Mouse (Mus musculus) telencephalon, adult 2 months (tissue): ENCODE results near the gene Gm49318.

Experiments
- DNase-seq: peaks from one replicate; pipeline ENCODE4 v3.0.0-alpha.2; 2011; ENCODE audit warnings: low read depth, low spot score

Gene Gm49318

DNA sequence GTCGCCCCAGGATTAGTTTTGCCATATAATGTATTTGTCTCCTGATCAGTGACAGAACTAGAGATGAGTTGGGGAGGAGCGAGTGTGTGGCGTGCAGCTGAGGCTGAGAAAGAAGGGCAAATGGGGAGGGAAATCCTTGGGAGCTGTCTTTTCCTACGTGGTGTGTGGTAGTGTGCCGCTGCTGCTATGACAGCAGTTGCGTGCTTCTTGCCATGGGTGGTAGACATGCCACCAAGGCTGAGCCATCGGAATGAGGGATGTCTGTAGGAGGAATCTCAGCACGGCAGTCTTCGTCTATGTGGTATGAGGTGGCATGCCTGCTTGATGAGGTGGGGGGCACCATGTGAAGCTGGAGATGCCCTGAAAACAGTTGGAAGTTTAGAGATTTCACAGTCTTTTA is 40.7 kb downstream of the Gm49318 start:
- no peak for DNase-seq

DNA sequence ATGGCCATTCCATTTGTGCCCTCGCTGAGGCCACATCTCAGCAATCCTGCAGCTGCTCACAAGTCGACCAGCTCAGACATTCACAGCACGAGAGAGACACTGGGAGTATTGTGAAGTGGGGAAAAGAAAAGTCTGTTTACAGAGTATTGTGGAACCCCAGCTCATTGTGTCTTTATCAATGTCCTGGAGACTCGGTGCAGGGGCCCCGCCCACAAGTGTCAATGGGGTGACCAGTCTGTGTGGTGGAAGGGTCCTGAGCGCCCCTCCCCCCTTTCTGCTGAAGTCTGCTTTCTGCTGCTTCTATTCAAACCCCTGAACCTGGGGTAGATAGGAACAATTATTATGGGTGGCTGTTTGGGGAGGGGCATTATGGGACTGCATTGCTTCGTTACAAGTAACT is 42.6 kb downstream of the Gm49318 start:
- no peak for DNase-seq

DNA sequence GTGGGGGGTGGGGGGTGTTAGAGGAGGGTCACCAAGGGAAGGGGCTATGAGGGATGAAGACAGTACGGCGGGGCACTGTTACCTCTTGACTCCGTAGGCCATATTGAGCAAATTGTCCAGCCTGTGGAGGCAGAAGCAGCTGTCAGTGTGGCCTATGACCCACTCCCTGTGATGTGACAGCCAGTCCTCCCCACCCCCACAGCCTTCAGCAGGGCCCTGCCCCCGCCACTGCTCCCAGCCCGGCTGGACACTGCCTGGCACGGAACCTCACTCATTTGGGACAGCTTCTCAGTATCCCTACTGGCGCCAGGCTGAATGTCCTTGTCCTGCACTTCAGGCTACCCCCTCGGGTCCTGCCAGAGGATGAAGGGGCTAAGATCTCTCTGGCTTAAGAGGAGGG is 46.5 kb downstream of the Gm49318 start:
- peak; percentile 34 for DNase-seq

DNA sequence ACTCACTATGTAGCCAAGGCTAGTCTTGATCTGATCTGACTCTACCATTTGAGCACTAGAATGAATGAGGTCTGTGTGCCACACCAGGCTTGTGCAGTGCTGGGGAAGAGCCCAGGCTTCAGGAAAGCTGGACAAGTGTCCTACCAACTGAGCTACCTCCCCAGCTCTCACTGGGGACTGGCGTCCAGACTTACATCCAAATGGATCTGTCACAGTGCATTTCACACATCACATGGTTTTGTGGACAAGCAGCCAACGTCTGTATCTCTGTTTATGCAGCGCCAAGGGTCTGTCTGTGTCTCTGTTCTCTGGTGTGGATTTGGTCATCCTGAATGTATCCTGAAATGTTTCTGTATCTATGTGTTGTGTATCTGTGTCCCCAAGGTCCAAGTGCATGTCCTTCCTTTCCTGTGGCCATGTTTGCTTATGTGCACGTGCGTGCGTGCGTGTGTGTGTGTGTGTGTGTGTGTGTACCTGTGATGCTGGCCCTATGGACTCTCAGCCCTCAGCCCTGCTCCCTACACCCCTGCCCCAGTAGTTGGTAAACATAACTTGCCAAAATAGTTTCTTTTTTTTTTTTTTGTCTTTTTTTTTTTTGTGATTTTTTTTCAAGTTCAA is 53.7 kb downstream of the Gm49318 start:
- DNase-seq = no peak

DNA sequence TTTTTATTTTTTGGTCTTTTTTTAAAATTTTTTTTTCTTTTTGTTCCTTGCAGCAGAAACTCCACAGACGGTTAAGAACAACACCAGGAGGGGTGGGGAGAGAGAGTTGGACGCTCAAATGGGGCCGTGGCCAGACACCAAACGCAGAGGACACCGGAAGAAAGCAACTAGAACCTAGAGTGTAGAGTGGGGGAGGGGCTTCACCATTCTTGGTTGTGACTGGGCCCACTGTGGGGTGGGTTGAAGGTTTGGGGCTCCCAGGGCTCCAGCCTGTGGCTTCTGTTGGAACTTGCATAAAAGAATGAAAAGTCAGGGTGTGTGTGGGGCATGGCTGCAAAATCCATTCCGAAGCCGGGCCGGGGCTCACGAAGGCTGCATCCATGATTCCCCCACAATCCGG is 54.8 kb downstream of the Gm49318 start:
- DNase-seq = no peak

DNA sequence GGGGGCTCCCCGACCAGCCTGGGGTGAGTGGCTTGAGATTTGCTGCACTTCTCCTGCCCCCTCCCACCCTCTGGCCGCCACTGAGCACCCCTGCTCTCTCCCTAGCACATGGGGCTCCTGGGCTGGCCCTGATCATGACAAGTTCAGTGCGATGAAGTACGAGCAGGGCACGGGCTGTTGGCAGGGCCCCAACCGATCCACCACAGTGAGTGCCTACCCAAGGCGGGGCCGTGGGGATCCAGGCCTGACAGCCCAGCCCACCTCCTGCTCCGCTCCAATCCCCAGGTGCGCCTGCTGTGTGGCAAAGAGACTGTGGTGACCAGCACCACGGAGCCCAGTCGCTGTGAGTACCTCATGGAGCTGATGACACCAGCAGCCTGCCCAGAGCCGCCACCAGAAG is 58.3 kb downstream of the Gm49318 start:
- DNase-seq = no peak

DNA sequence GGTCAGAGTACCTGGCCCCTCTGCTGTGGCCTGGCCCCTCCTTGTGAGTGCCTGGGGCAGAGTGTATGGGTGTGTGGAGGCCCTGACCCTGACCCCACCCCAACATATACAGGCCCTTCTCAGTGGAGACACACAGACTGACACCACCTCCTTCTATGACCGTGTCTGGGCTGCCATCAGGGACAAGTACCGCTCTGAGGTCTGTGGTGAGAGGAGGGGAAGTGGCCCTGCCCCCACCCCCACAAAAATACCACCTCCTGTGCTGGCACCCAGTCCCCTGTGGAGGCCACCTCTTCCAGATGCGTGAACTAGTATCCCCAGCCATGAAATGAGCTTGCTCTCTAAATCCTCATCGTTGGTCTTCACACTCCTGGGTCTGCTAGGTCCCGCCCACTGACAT is 60.0 kb downstream of the Gm49318 start:
- DNase-seq = no peak

DNA sequence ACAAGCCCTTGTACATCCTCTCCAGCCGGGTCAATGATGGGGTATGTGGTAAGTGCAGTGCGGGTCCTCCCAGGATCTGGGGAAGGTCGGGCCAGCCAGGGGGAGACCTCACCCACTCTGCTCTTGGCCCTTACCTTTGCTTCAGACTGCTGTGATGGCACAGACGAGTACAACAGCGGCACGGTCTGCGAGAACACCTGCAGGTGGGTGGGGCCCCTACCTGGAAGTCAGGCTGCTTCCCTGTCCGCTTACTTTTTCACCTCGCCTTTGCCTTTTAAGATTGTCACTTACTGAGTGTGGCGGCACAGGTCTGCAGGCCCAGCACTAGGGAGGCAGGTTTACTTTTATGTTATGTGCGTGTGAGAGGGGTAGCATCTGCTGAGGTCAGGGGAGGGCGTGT is 66.5 kb downstream of the Gm49318 start:
- no peak for DNase-seq

DNA sequence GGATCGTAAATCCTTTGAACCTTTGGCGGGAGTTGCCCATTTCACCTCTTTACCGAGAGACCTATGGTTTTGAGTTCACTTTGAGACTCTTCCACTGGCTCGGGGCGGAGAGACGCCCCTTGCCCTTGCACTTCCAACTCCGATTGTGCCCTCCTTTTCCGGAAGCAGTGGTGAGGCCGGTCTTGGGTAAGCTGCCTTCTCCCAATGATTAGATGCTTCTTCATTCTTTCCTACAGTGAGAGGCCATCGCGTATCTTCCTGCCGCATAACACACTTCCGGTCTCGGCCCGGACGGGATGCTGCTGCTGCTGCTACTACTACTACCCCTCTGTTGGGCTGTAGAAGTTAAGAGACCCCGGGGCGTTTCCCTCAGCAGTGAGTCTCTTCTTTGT is 67.9 kb downstream of the Gm49318 start:
- DNase-seq = no peak

DNA sequence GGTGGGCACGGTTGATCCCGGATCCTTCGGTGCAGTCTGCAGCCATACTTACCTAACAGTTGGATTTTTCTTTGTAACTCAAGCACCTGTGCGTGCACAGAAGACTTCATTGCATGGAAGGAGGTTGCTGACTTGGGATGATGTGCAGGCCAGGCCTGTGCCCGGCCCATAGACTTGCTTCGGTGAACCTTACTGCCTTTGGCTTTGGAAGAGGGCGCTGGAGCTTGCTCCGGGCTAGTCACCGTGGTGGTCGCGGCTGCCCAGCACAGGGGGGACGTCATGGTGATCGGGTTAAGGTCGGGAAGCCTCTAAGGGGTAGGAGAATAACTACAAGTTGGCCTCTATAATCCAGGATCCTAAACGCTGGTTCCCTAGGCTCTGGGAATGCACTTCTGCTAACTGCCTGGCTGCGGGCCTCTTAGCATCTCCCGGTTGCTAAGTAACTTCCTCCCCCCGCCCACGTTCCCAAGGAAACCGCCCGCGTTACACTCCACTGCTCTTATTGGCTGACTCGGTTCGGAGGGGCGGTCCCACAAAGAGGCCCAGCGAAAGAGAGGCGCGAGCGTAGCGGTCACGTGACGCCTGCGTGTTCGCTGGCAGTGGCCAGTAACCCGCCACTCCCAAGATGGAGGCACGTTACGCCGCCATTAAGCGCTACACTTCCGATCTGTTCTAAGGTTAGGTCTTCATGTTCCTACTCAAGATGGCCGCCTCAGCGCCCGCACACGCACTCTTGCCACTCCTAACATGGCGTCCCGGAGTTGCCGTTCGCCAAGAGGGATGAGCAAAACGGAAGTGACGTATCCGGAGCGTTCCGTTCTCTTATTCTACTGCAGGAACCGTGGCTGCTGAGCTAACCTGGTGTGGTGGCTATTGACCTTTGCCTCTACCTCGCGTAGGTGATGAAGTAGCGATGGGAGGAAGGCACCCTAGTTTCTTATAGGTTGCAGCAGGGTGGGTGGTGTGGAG is 68.6 kb downstream of the Gm49318 start, which contains the start of the genes Ccdc151 and Prkcsh:
Gene Ccdc151 (minus strand): TSS at position 441 of the 969 bp plus-strand sequence.
Gene Prkcsh (plus strand): TSS at position 613 of the 969 bp plus-strand sequence.
- DNase-seq = peak; percentile 100

DNA sequence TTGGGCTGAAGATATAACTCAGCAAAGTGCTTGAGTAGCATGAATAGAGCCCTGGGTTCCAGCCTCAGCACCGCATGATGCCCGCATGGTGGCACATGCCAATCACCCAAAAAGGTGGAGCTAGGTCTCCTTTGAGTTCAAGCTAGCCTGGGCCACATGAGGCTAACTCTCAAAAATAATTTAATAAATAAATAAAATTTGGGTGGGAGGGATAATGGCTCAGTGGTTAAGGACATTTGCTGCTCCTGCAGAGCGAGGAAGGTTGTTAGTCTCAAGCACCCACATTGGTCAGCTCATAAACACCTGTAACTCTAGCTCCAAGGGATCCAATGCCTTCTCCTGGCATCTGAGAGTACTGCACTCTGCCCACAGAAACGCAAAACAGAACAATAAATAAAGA is 69.4 kb downstream of the Gm49318 start:
- no peak for DNase-seq

DNA sequence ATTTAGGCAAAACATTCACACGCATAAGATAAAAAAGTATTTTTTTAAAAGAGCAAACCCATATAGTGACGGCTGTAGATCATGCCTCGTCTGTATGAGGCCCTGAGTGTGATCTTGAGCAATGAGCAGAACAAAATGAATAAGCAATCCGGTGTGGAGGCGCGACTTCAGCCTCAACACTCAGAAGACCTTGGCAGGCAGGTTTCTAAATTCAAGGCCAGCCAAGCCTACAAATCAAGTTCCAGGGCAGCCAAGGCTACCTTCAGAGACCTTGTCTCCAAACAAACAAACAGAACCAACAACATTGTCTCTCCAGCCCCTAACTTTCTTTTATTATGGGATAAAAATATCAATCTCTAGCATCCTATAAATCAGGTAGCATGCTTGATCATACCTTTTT is 70.8 kb downstream of the Gm49318 start:
- no peak for DNase-seq

DNA sequence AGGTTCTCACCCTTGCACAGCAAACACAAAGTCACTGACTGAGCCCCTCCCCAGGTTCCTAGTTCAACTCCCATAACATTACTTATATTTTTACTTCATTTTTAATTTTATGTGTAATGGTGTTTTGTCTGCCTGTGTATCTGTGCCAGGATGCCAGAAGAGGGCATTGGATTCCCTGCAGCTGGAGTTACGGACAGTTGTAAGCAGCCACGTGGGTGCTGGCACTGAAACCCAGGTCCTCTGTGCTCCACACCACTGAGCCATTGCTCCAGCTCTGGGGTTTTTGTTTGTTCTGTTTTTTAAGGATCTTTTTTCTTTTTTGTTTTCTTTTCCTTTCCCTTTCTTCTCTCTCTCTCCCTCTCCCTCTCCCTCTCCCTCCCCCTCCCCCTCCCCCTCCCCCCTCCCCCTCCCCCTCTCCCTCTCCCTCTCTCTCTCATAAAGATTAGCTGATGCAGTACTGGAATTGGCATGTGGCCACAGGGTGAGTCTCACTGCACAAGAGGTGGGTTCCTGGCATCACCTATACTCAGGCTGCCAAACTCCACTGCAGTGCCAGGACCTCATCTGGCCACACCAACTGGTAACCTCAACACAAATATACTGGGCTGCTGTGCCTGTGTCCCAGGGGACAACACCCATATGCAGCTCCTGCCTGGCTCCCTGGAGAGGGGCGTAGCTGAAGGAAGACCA is 74.7 kb downstream of the Gm49318 start:
- DNase-seq = no peak

DNA sequence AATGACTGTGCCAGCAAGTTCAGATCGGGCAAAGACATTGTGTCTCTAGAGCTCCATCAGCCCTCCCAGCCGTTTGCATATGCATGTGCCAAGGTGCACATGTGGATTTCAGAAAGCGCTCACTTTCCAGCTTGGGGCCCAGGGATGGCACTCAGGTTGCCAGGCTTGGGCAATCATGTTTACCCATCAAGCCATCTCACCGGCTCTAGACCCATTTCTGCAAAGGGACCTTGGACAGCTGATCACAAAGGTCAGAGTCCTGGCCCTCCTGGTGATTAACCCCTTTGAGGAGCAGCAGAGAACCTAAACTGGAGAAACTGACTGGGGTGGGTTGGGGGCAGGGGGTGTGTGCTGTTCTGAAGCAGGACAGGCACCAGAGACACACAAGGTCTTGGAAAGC is 78.8 kb downstream of the Gm49318 start:
- DNase-seq = no peak

DNA sequence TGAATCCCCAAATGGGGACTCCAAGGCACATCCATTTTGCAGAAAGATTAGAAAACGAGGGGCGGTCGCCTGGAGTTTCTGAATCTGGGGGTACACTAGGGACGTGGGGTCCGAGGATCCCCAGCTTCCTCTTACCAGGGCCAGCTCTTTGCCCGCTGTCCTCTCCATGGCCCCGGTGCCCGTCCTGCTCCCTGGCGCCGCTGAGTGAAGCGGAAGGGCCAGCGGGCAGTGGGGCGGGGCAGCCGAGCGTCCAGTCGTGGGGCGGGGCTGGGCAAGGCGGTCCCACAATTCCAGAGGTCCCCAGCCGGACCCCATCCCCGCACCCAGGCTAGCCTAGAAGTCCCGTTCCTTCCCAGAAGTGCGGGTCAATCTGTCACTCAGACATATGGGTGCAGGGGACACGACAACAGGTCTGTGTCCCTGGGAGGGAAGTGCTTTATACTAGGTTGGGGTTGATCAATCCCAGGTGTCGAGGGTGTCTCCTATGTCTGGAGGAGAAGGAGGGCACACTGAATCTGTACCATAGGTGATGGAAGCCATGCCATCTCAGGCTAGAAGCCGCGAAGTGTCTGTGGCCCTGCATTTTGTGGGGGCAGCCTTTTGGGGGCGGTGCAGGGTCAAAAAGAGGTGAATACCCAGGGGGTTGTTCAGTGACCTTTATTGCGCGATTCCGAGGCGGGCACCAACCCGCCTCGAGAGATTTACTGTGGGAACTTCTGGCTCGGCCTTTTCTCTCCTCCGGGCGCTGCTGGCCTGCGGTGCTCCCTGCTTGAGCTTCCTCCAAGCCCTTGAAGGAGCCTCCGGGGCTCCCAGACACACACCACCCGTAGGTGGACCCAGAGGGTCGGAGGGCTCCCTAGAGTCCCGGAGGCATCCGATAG is 81.6 kb downstream of the Gm49318 start, which contains the start of gene Rgl3:
Gene Rgl3 (minus strand): TSS at position 217 of the 881 bp plus-strand sequence.
- DNase-seq = no peak

DNA sequence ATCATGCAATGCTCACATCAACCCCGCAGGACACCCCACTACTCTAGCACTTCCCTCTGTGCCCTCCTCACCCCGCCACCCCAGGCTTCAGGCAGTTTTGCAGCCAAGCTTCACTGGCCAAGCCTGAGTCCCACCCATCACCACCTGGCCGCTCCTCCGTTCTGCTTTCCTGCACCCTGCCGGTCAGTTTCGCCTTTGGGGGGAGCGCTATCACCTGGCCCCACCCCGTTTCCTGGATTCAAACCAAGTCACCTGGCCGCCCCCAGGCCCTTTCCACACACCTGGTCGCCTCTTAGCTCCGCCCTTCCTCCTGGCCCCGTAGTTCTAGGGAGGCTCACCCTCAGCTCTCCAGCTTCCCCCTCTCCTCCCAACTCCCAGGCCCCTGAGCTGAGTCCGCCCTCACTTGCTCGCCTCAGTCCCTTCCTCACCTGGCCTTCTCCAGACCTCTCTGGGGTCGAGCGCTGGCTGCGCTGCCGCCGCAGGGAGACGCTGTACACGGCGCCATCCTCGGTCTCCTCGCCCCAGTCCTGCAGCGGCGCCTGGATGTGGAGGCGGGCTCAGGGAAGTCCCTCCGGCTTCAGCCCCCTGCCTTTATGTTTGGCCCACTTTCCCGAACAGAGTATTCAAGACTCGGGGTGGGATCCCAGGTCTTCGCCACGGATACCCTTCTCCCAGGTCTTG is 82.5 kb downstream of the Gm49318 start:
- DNase-seq = no peak

DNA sequence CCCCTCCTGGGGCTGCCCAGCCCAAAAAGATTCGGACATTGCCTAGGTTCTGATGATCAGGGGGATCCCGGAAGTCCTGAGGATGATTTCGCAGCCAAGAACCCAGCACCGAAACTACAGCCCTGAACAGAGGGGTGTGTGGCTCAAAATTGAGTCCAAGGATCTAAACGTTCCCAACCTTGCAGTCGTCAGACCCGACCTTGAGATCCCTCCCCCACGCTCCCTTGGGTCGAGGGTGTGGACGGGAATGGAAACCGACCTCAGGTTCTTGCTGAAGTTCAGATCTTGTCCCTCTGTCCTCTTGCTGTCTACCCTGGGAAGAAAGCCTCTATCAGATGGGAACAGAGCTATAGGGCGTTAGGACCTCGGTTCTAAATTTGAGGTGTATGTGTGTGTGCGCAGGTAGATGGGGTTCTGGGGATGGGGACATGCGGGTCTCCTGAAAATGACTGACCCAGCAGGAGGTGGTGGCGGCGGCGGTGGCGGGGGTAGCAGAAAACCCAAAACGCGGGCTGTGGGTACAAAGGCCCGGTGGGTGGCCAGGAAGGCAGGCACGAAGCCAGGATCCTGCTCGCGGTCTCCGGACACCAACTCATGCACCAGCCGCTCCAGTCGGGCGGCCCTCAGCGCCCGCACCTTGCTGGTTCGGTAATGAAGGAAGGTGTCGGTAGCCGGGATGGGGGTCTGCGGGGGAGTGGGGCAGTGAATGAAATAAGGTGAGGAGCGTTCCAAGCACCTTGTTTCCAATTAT is 83.3 kb downstream of the Gm49318 start:
- DNase-seq = no peak
